ENCODE assay signal across 8 mouse cellular contexts in genomic region chr10:96622761-96623632, GRCm38 (mm10). TPM values are rescaled to one million over a fixed set of nuclear protein-coding genes. Genes with fewer than 3 reads are reported as not detected.
DNase-seq lines count a peak whose midpoint lies in the region; ATAC-seq and TF ChIP-seq lines count a peak whose summit lies in the region.

No protein-coding gene starts in this region.

- H3K36me3 ChIP-seq in kidney, adult 2 months (ENCODE audit: control insufficient read depth, insufficient read depth, low read length), result peaks cover 6% of the 10 kb centered on the region
- peaks cover 55% of the 10 kb centered on the region for H3K36me3 ChIP-seq in embryonic facial prominence, embryonic 14.5 days (ENCODE audit: control insufficient read depth, insufficient read depth, low read length)
- H3K36me3 ChIP-seq in midbrain, embryonic 12.5 days, result peaks cover 38% of the 10 kb centered on the region

- DNase-seq in kidney, adult 2 months, result no peak
- no peak for DNase-seq in kidney, adult 11 months
- peak; percentile 73 to 76 for DNase-seq in B cell, adult 2 months
- no peak for DNase-seq in embryonic facial prominence, embryonic 14.5 days (ENCODE audit: low spot score)
- no peak for DNase-seq in layer of hippocampus, adult 8-10 months (ENCODE audit: low spot score in 2 of 2)
- no peak for DNase-seq in layer of hippocampus, postnatal 36 days
- DNase-seq in gastrocnemius, postnatal 4 days (ENCODE audit: low spot score in 2 of 2), result no peak

- H3K9me3 ChIP-seq in embryonic facial prominence, embryonic 14.5 days (ENCODE audit: control insufficient read depth, low read length), result no peaks in the 10 kb centered on the region
- H3K9me3 ChIP-seq in midbrain, embryonic 12.5 days, result no peaks in the 10 kb centered on the region

- H3K4me1 ChIP-seq in kidney, adult 2 months (ENCODE audit: control insufficient read depth, insufficient read depth, low read length), result peaks cover 29% of the 10 kb centered on the region
- peaks cover 23% of the 10 kb centered on the region for H3K4me1 ChIP-seq in embryonic facial prominence, embryonic 14.5 days (ENCODE audit: control insufficient read depth, insufficient read depth, low read length)
- peaks cover 50% of the 10 kb centered on the region for H3K4me1 ChIP-seq in midbrain, embryonic 12.5 days

- WGBS in kidney, adult 2 months, result 59% methylated on average over 6 of the region's 6 CpGs
- 72% methylated on average over 6 of the region's 6 CpGs for WGBS in embryonic facial prominence, embryonic 14.5 days
- 84% methylated on average over 6 of the region's 6 CpGs for WGBS in midbrain, embryonic 12.5 days

- H3K9ac ChIP-seq in embryonic facial prominence, embryonic 14.5 days (ENCODE audit: low read depth, low read length), result no peak overlapping the region
- no peak overlapping the region for H3K9ac ChIP-seq in midbrain, embryonic 12.5 days (replicated peaks)

- H3K27me3 ChIP-seq in kidney, adult 2 months (replicated peaks; ENCODE audit: control insufficient read depth, insufficient read depth, low read length), result no peaks in the 10 kb centered on the region
- no peaks in the 10 kb centered on the region for H3K27me3 ChIP-seq in embryonic facial prominence, embryonic 14.5 days (replicated peaks; ENCODE audit: control insufficient read depth, insufficient read depth, low read length)
- H3K27me3 ChIP-seq in midbrain, embryonic 12.5 days, result no peaks in the 10 kb centered on the region

- H3K4me3 ChIP-seq in kidney, adult 2 months (ENCODE audit: insufficient read depth, low read depth, low read length), result no peak overlapping the region
- peak overlapping the region; percentile 99 for H3K4me3 ChIP-seq in embryonic facial prominence, embryonic 14.5 days (ENCODE audit: low read depth, low read length)
- H3K4me3 ChIP-seq in midbrain, embryonic 12.5 days, result peak overlapping the region; percentile 15

- ATAC-seq in embryonic facial prominence, embryonic 14.5 days (ENCODE audit: low read depth), result no peak
- ATAC-seq in midbrain, embryonic 12.5 days (ENCODE audit: low FRiP score, low read depth), result no peak

- TF ChIP-seq CTCF in kidney, adult 2 months (conservative IDR thresholded peaks at IDR 0.05; ENCODE audit: insufficient read depth, insufficient read length, low read depth, low read length), result no peak

- H3K4me2 ChIP-seq in embryonic facial prominence, embryonic 14.5 days (ENCODE audit: low read depth, low read length), result peak overlapping the region; percentile 86
- peak overlapping the region; percentile 76 for H3K4me2 ChIP-seq in midbrain, embryonic 12.5 days (replicated peaks)

- peak overlapping the region; percentile 52; the same call in 1 of the 2 replicates for H3K27ac ChIP-seq in kidney, adult 2 months (ENCODE audit: insufficient read depth, low read depth, low read length)
- H3K27ac ChIP-seq in embryonic facial prominence, embryonic 14.5 days (replicated peaks; ENCODE audit: low read depth, low read length), result no peak overlapping the region
- no peak overlapping the region for H3K27ac ChIP-seq in midbrain, embryonic 12.5 days (replicated peaks)

- no peak for TF ChIP-seq POLR2A in kidney, adult 2 months (IDR thresholded peaks at IDR 0.05; ENCODE audit: low read depth, low read length)

RNA-seq across cellular contexts. Expression of gene Btg1, which starts 6.2 kb away (rescaled TPM):
- polyA plus RNA-seq in kidney, adult 2 months (2012; rRNA removed), result 16.3 and 35.5 TPM in 2 replicates
- 83.2 and 87.3 TPM in 2 replicates for polyA plus RNA-seq in embryonic facial prominence, embryonic 14.5 days (2014; fragmentation: Nextera tagmentation; extraction: Ambion mirVana)
- polyA plus RNA-seq in midbrain, embryonic 12.5 days (2016; fragmentation: Nextera tagmentation; extraction: Ambion mirVana), result 55.8 and 63.5 TPM in 2 replicates
- total RNA-seq in layer of hippocampus, adult 8-10 months (2022), result 10 to 100 TPM; 46.5 to 59.9 (median 50.7) TPM
- total RNA-seq in layer of hippocampus, postnatal 36 days (2021), result 10 to 100 TPM; 50.4 to 52.1 TPM
- 10 to 100 TPM; 65.8 to 67.8 TPM for total RNA-seq in gastrocnemius, postnatal 4 days (2021)

Comparison
In these comparisons a context has a peak if more than half of its experiments do, and no peak if none do; other contexts are left out.
1. DNase-seq: peak in B cell, adult 2 months (2 of 2); none in kidney, adult 2 months (single experiment), kidney, adult 11 months (single experiment), embryonic facial prominence, embryonic 14.5 days (single experiment), layer of hippocampus, adult 8-10 months (0 of 2), layer of hippocampus, postnatal 36 days (0 of 2) and gastrocnemius, postnatal 4 days (0 of 2).